Mouse (Mus musculus): ENCODE measurements around the gene Klf15. TPM values are rescaled to one million over a fixed set of nuclear protein-coding genes. Genes with fewer than 3 reads are reported as not detected.
A peak's percentile ranks its signal among the peaks of the same experiment; 100 is the strongest.

Klf15 gene
- 13.6 and 15.5 TPM in 2 replicates for polyA plus RNA-seq (2015; fragmentation: Nextera tagmentation; extraction: Ambion mirVana)

- H3K4me2 ChIP-seq: peak within 1 kb of the TSS; percentile 99
- peak; percentile 83 for ATAC-seq (replicated peaks)
- peaks cover 18% of the 10 kb centered on the region for H3K27me3 ChIP-seq (replicated peaks)
- no peaks in the 10 kb centered on the region for H3K36me3 ChIP-seq (replicated peaks)
- WGBS: under 1% methylated on average over 70 of the region's 70 CpGs
- H3K9me3 ChIP-seq: no peaks in the 10 kb centered on the region
- H3K4me3 ChIP-seq: peak within 1 kb of the TSS; percentile 65
- H3K9ac ChIP-seq: peak within 1 kb of the TSS; percentile 51
- peak within 1 kb of the TSS; percentile 27 for H3K27ac ChIP-seq
- H3K4me1 ChIP-seq: peaks cover 21% of the 10 kb centered on the region
Observed at GRCm38 (mm10) chr6:90462181-90462706, at the start of gene Klf15. Gene Klf15 (plus strand): TSS chr6:90462576.

GRCm38 (mm10) chr6:90422565-90422964, 39.8 kb upstream of the Klf15 start:
- H3K27ac ChIP-seq: peak overlapping the region; percentile 54; the same call in 1 of the 2 replicates
- H3K9ac ChIP-seq: peak overlapping the region; percentile 2; the same call in 1 of the 2 replicates
- no peaks in the 10 kb centered on the region for H3K27me3 ChIP-seq (replicated peaks)
- H3K9me3 ChIP-seq: no peaks in the 10 kb centered on the region
- H3K4me2 ChIP-seq: peak overlapping the region; percentile 41
- WGBS: 4% methylated on average over 14 of the region's 14 CpGs
- H3K36me3 ChIP-seq (replicated peaks): no peaks in the 10 kb centered on the region
- ATAC-seq (replicated peaks): peak; percentile 86
- peak overlapping the region; percentile 14 for H3K4me3 ChIP-seq
- peaks cover 8% of the 10 kb centered on the region for H3K4me1 ChIP-seq

- 83% methylated on average over 3 of the region's 3 CpGs for WGBS
- Histone ChIP-seq H3K4me2 (no peak overlapping the region), H3K27me3 (replicated peaks) (no peaks in the 10 kb centered on the region), H3K9me3 (no peaks in the 10 kb centered on the region), H3K9ac (no peak overlapping the region), H3K4me3 (no peak overlapping the region), H3K27ac (no peak overlapping the region), H3K4me1 (peaks cover 23% of the 10 kb centered on the region), H3K36me3 (replicated peaks) (no peaks in the 10 kb centered on the region)
- ATAC-seq (replicated peaks): no peak
Observed at GRCm38 (mm10) chr6:90425361-90425760, 37.0 kb upstream of the Klf15 start.

- Histone ChIP-seq H3K27ac (no peak overlapping the region), H3K4me1 (peaks cover 23% of the 10 kb centered on the region), H3K4me2 (no peak overlapping the region), H3K4me3 (no peak overlapping the region), H3K27me3 (replicated peaks) (no peaks in the 10 kb centered on the region), H3K9ac (no peak overlapping the region), H3K36me3 (replicated peaks) (no peaks in the 10 kb centered on the region), H3K9me3 (no peaks in the 10 kb centered on the region)
- no peak for ATAC-seq (replicated peaks)
- 84% methylated on average over 4 of the region's 4 CpGs for WGBS
Observed at GRCm38 (mm10) chr6:90426003-90426402, 36.4 kb upstream of the Klf15 start.

- Histone ChIP-seq H3K27ac (peak within 1 kb of the TSS; percentile 76), H3K9me3 (no peaks in the 10 kb centered on the region), H3K36me3 (replicated peaks) (no peaks in the 10 kb centered on the region), H3K9ac (peak within 1 kb of the TSS; percentile 41), H3K4me1 (peaks cover 15% of the 10 kb centered on the region), H3K27me3 (replicated peaks) (no peaks in the 10 kb centered on the region), H3K4me3 (peak within 1 kb of the TSS; percentile 41), H3K4me2 (peak within 1 kb of the TSS; percentile 65)
- ATAC-seq (replicated peaks): peak; percentile 88
- WGBS: under 1% methylated on average over 31 of the region's 31 CpGs
Observed at GRCm38 (mm10) chr6:90428380-90428974, 33.9 kb upstream of the Klf15 start, which contains the start of gene Cfap100. Gene Cfap100 (minus strand): TSS chr6:90428797.

- H3K4me1 ChIP-seq: peaks cover 15% of the 10 kb centered on the region
- no peaks in the 10 kb centered on the region for H3K27me3 ChIP-seq (replicated peaks)
- H3K9ac ChIP-seq: no peak overlapping the region
- H3K9me3 ChIP-seq: no peaks in the 10 kb centered on the region
- H3K36me3 ChIP-seq (replicated peaks): no peaks in the 10 kb centered on the region
- H3K27ac ChIP-seq: no peak overlapping the region
- H3K4me2 ChIP-seq: no peak overlapping the region
- 55% methylated on average over 14 of the region's 14 CpGs for WGBS
- no peak for ATAC-seq (replicated peaks)
- H3K4me3 ChIP-seq: no peak overlapping the region
Observed at GRCm38 (mm10) chr6:90429911-90430310, 32.5 kb upstream of the Klf15 start.

GRCm38 (mm10) chr6:90431487-90431886, 30.9 kb upstream of the Klf15 start:
- Histone ChIP-seq H3K36me3 (replicated peaks) (no peaks in the 10 kb centered on the region), H3K4me3 (no peak overlapping the region), H3K9me3 (no peaks in the 10 kb centered on the region), H3K27ac (no peak overlapping the region), H3K9ac (no peak overlapping the region), H3K4me2 (no peak overlapping the region), H3K4me1 (peaks cover 17% of the 10 kb centered on the region), H3K27me3 (replicated peaks) (no peaks in the 10 kb centered on the region)
- WGBS: 67% methylated on average over 2 of the region's 2 CpGs
- ATAC-seq (replicated peaks): no peak

- H3K27ac ChIP-seq: no peak overlapping the region
- no peak overlapping the region for H3K4me2 ChIP-seq
- no peaks in the 10 kb centered on the region for H3K36me3 ChIP-seq (replicated peaks)
- no peak overlapping the region for H3K9ac ChIP-seq
- WGBS: 65% methylated on average over 3 of the region's 3 CpGs
- H3K4me3 ChIP-seq: no peak overlapping the region
- ATAC-seq (replicated peaks): peak; percentile 55; the same call in 1 of the 2 replicates
- H3K27me3 ChIP-seq (replicated peaks): no peaks in the 10 kb centered on the region
- H3K9me3 ChIP-seq: no peaks in the 10 kb centered on the region
- peaks cover 2% of the 10 kb centered on the region; the same call in 1 of the 2 replicates for H3K4me1 ChIP-seq
Observed at GRCm38 (mm10) chr6:90434687-90435086, 27.7 kb upstream of the Klf15 start.

- Histone ChIP-seq H3K9ac (no peak overlapping the region), H3K4me3 (no peak overlapping the region), H3K4me1 (peaks cover 2% of the 10 kb centered on the region; the same call in 1 of the 2 replicates), H3K27ac (no peak overlapping the region), H3K27me3 (replicated peaks) (no peaks in the 10 kb centered on the region), H3K36me3 (replicated peaks) (no peaks in the 10 kb centered on the region), H3K9me3 (no peaks in the 10 kb centered on the region), H3K4me2 (no peak overlapping the region)
- peak; percentile 80 for ATAC-seq (replicated peaks)
- WGBS: 15% methylated on average over 11 of the region's 11 CpGs
Observed at GRCm38 (mm10) chr6:90435195-90435618, 27.2 kb upstream of the Klf15 start.

- H3K9me3 ChIP-seq: no peaks in the 10 kb centered on the region
- ATAC-seq (replicated peaks): no peak
- H3K9ac ChIP-seq: no peak overlapping the region
- WGBS: 84% methylated on average over 10 of the region's 10 CpGs
- H3K36me3 ChIP-seq (replicated peaks): no peaks in the 10 kb centered on the region
- H3K27ac ChIP-seq: no peak overlapping the region
- no peak overlapping the region for H3K4me2 ChIP-seq
- H3K4me3 ChIP-seq: no peak overlapping the region
- H3K27me3 ChIP-seq (replicated peaks): no peaks in the 10 kb centered on the region
- peaks cover 2% of the 10 kb centered on the region; the same call in 1 of the 2 replicates for H3K4me1 ChIP-seq
Observed at GRCm38 (mm10) chr6:90436192-90436907, 26.0 kb upstream of the Klf15 start.

- no peak overlapping the region for H3K9ac ChIP-seq
- no peaks in the 10 kb centered on the region for H3K36me3 ChIP-seq (replicated peaks)
- no peak for ATAC-seq (replicated peaks)
- 89% methylated on average over 3 of the region's 3 CpGs for WGBS
- H3K27me3 ChIP-seq (replicated peaks): no peaks in the 10 kb centered on the region
- H3K4me3 ChIP-seq: no peak overlapping the region
- no peak overlapping the region for H3K27ac ChIP-seq
- H3K4me1 ChIP-seq: peaks cover 2% of the 10 kb centered on the region; the same call in 1 of the 2 replicates
- H3K9me3 ChIP-seq: no peaks in the 10 kb centered on the region
- no peak overlapping the region for H3K4me2 ChIP-seq
Observed at GRCm38 (mm10) chr6:90437041-90437440, 25.3 kb upstream of the Klf15 start.

- H3K4me2 ChIP-seq: no peak overlapping the region
- H3K4me3 ChIP-seq: no peak overlapping the region
- H3K27ac ChIP-seq: peak overlapping the region; percentile 9
Observed at GRCm38 (mm10) chr6:90446883-90447282, 15.5 kb upstream of the Klf15 start.

More at GRCm38 (mm10) chr6:90446883-90447282, 15.5 kb upstream of the Klf15 start:
- no peaks in the 10 kb centered on the region for H3K9me3 ChIP-seq
- H3K9ac ChIP-seq: no peak overlapping the region
- WGBS: 15% methylated on average over 4 of the region's 4 CpGs
- ATAC-seq (replicated peaks): peak; percentile 77
- peaks cover 6% of the 10 kb centered on the region; the same call in 1 of the 2 replicates for H3K4me1 ChIP-seq
- H3K27me3 ChIP-seq (replicated peaks): no peaks in the 10 kb centered on the region
- H3K36me3 ChIP-seq (replicated peaks): no peaks in the 10 kb centered on the region

Measured in midbrain, embryonic 15.5 days (tissue).